Comparison of ENCODE assay signal across 17 mouse cellular contexts in the genomic region with DNA sequence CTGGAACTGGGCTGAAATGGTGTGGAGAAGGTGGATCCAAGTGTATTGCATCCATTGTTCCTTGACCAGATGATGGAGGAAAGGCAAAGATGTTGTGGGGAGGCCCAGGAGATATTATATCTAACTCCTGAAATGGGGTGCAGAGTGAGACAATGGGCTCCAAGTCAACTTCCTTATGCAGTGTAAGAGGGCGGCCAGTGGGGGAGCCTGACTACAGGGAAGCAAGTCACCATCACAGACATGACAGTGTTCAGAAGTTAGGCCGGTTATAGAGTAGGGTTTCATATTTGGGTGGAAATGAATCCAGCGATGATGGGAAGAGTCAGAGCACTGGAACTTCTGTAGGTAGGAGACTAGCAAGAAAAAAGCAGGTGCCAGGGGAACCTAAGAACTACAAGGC.
DNase-seq lines count a peak whose midpoint lies in the region; ATAC-seq and TF ChIP-seq lines count a peak whose summit lies in the region.
"Had no signal": no experiment of that assay in that cellular context is flagged by ENCODE, and none has a peak within 500 bp of the region (broad histone marks: within the 10 kb centered on the region; RNA-seq: fewer than 3 reads in every experiment).

No protein-coding gene starts in this region.

- no peak for DNase-seq in liver, postnatal 0 days
- no peak for DNase-seq in spleen, postnatal 36 days (ENCODE audit: low spot score in 2 of 2)
- DNase-seq: cerebellum, postnatal 36 days; gastrocnemius, postnatal 14 days; heart, postnatal 4 days; retina, postnatal 1 day; thymus, postnatal 36 days had no signal

- no peak for TF ChIP-seq EP300 in liver, postnatal 0 days (IDR thresholded peaks at IDR 0.05; ENCODE audit: low read depth)

- TF ChIP-seq CTCF in intestine, postnatal 0 days (IDR thresholded peaks at IDR 0.05; ENCODE audit: low read depth), result peak; percentile 52
- TF ChIP-seq CTCF in liver, postnatal 0 days (IDR thresholded peaks at IDR 0.05; ENCODE audit: low read depth), result 0 out of 2 replicates have a peak, but pooled peaks have one; percentile 15
- 0 out of 2 replicates have a peak, but pooled peaks have one; percentile 4 for TF ChIP-seq CTCF in E14TG2a.4 (conservative IDR thresholded peaks at IDR 0.05; ENCODE audit: low read length)
- TF ChIP-seq CTCF in small intestine, adult 2 months (IDR thresholded peaks at IDR 0.05; ENCODE audit: extremely low read depth, insufficient read length, insufficient replicate concordance, low read depth, low read length), result peak; percentile 38; the same call in 1 of the 2 replicates

- no peak overlapping the region for H3K27ac ChIP-seq in intestine, postnatal 0 days (ENCODE audit: low read depth, low read length)
- H3K27ac ChIP-seq in intestine, embryonic 16.5 days (ENCODE audit: low read length), result no peak overlapping the region
- no peak overlapping the region for H3K27ac ChIP-seq in liver, postnatal 0 days (ENCODE audit: low read depth)
- H3K27ac ChIP-seq in liver, embryonic 12.5 days, result no peak overlapping the region
- H3K27ac ChIP-seq in small intestine, adult 2 months (ENCODE audit: insufficient read depth, low read depth, low read length), result no peak overlapping the region
- H3K27ac ChIP-seq: embryonic facial prominence, embryonic 12.5 days; heart, embryonic 10.5 days; limb, embryonic 13.5 days had no signal

- no peaks in the 10 kb centered on the region for H3K4me1 ChIP-seq in intestine, postnatal 0 days (replicated peaks; ENCODE audit: control insufficient read depth, insufficient read depth, low read length)
- H3K4me1 ChIP-seq in intestine, embryonic 16.5 days (ENCODE audit: control insufficient read depth, insufficient read depth, low read length), result no peaks in the 10 kb centered on the region
- H3K4me1 ChIP-seq in liver, postnatal 0 days (ENCODE audit: insufficient read depth), result no peaks in the 10 kb centered on the region
- H3K4me1 ChIP-seq in liver, embryonic 12.5 days, result no peaks in the 10 kb centered on the region
- H3K4me1 ChIP-seq in E14TG2a.4 (replicated peaks; ENCODE audit: low read depth, low read length), result peaks cover 12% of the 10 kb centered on the region
- peaks cover 3% of the 10 kb centered on the region; the same call in 1 of the 2 replicates for H3K4me1 ChIP-seq in small intestine, adult 2 months (ENCODE audit: control insufficient read depth, insufficient read depth, insufficient read length, low read length)
- H3K4me1 ChIP-seq: heart, embryonic 10.5 days had no signal

- H3K9ac ChIP-seq in intestine, postnatal 0 days (ENCODE audit: low read depth, low read length), result no peak overlapping the region
- H3K9ac ChIP-seq in intestine, embryonic 16.5 days (ENCODE audit: low read depth, low read length), result no peak overlapping the region
- H3K9ac ChIP-seq in liver, postnatal 0 days (replicated peaks), result no peak overlapping the region
- H3K9ac ChIP-seq in liver, embryonic 12.5 days, result no peak overlapping the region
- H3K9ac ChIP-seq: embryonic facial prominence, embryonic 12.5 days; limb, embryonic 13.5 days had no signal

- H3K27me3 ChIP-seq in intestine, postnatal 0 days (replicated peaks; ENCODE audit: control insufficient read depth, insufficient read depth, low read length), result no peaks in the 10 kb centered on the region
- no peaks in the 10 kb centered on the region for H3K27me3 ChIP-seq in intestine, embryonic 16.5 days (replicated peaks; ENCODE audit: control insufficient read depth, insufficient read depth, low read length)
- no peaks in the 10 kb centered on the region for H3K27me3 ChIP-seq in liver, postnatal 0 days (ENCODE audit: insufficient read depth, low read length)
- no peaks in the 10 kb centered on the region for H3K27me3 ChIP-seq in liver, embryonic 12.5 days (replicated peaks)
- no peaks in the 10 kb centered on the region for H3K27me3 ChIP-seq in E14TG2a.4 (ENCODE audit: insufficient read depth, low read length)
- H3K27me3 ChIP-seq in small intestine, adult 2 months (ENCODE audit: control insufficient read depth, insufficient read depth, low read length), result no peaks in the 10 kb centered on the region
- H3K27me3 ChIP-seq: embryonic facial prominence, embryonic 12.5 days had no signal

- H3K4me2 ChIP-seq in intestine, postnatal 0 days (replicated peaks; ENCODE audit: low read depth), result no peak overlapping the region
- H3K4me2 ChIP-seq in intestine, embryonic 16.5 days (ENCODE audit: low read depth, low read length), result no peak overlapping the region
- H3K4me2 ChIP-seq in liver, postnatal 0 days (ENCODE audit: low read depth, low read length), result no peak overlapping the region
- no peak overlapping the region for H3K4me2 ChIP-seq in liver, embryonic 12.5 days
- H3K4me2 ChIP-seq: embryonic facial prominence, embryonic 12.5 days; limb, embryonic 13.5 days had no signal

- H3K4me3 ChIP-seq in intestine, postnatal 0 days (ENCODE audit: low read depth, low read length), result no peak overlapping the region
- no peak overlapping the region for H3K4me3 ChIP-seq in intestine, embryonic 16.5 days (ENCODE audit: low read length)
- H3K4me3 ChIP-seq in liver, postnatal 0 days (ENCODE audit: low read depth, low read length), result no peak overlapping the region
- H3K4me3 ChIP-seq in liver, embryonic 12.5 days, result no peak overlapping the region
- H3K4me3 ChIP-seq in E14TG2a.4 (replicated peaks; ENCODE audit: low read length), result no peak overlapping the region
- no peak overlapping the region for H3K4me3 ChIP-seq in small intestine, adult 2 months (ENCODE audit: low read depth, low read length)
- H3K4me3 ChIP-seq: embryonic facial prominence, embryonic 12.5 days; heart, embryonic 10.5 days; limb, embryonic 13.5 days; myocyte had no signal

- 81% methylated on average over 3 of the region's 3 CpGs for WGBS in intestine, postnatal 0 days
- 83% methylated on average over 3 of the region's 3 CpGs for WGBS in intestine, embryonic 16.5 days
- WGBS in liver, postnatal 0 days (ENCODE audit: insufficient replicate concordance), result 76% methylated on average over 3 of the region's 3 CpGs
- WGBS in liver, embryonic 12.5 days (ENCODE audit: insufficient replicate concordance), result 61% methylated on average over 3 of the region's 3 CpGs
- WGBS in small intestine, adult 2 months, result 78% methylated on average over 3 of the region's 3 CpGs

- no peak for ATAC-seq in intestine, postnatal 0 days
- ATAC-seq in intestine, embryonic 16.5 days, result no peak
- ATAC-seq in liver, postnatal 0 days, result no peak
- no peak for ATAC-seq in liver, embryonic 12.5 days
- ATAC-seq: inflammation-experienced regulatory T-cells, adult 6 months had no signal

- H3K9me3 ChIP-seq in intestine, postnatal 0 days (ENCODE audit: control insufficient read depth), result no peaks in the 10 kb centered on the region
- H3K9me3 ChIP-seq in intestine, embryonic 16.5 days (ENCODE audit: control insufficient read depth, low read length), result no peaks in the 10 kb centered on the region
- no peaks in the 10 kb centered on the region for H3K9me3 ChIP-seq in liver, postnatal 0 days (ENCODE audit: low read length)
- no peaks in the 10 kb centered on the region for H3K9me3 ChIP-seq in liver, embryonic 12.5 days (replicated peaks)
- H3K9me3 ChIP-seq in E14TG2a.4 (ENCODE audit: low read length), result no peaks in the 10 kb centered on the region
- H3K9me3 ChIP-seq: embryonic facial prominence, embryonic 12.5 days; heart, embryonic 10.5 days; limb, embryonic 13.5 days had no signal

- no peak for TF ChIP-seq POLR2A in small intestine, adult 2 months (IDR thresholded peaks at IDR 0.05; ENCODE audit: low read depth, low read length)

- no peaks in the 10 kb centered on the region for H3K36me3 ChIP-seq in intestine, postnatal 0 days (ENCODE audit: control insufficient read depth, insufficient read depth)
- no peaks in the 10 kb centered on the region for H3K36me3 ChIP-seq in intestine, embryonic 16.5 days (ENCODE audit: control insufficient read depth, insufficient read depth, low read length)
- H3K36me3 ChIP-seq in liver, postnatal 0 days (replicated peaks; ENCODE audit: insufficient read depth, low read length), result no peaks in the 10 kb centered on the region
- H3K36me3 ChIP-seq in liver, embryonic 12.5 days, result no peaks in the 10 kb centered on the region
- H3K36me3 ChIP-seq in E14TG2a.4 (ENCODE audit: insufficient read depth, low read length), result no peaks in the 10 kb centered on the region
- no peaks in the 10 kb centered on the region for H3K36me3 ChIP-seq in small intestine, adult 2 months (ENCODE audit: control insufficient read depth, insufficient read depth, low read length)
- H3K36me3 ChIP-seq: embryonic facial prominence, embryonic 12.5 days; heart, embryonic 10.5 days; limb, embryonic 13.5 days had no signal
